Mouse (Mus musculus): ENCODE results near the gene Nup107. TPM values are rescaled to one million over a fixed set of nuclear protein-coding genes. Genes with fewer than 3 reads are reported as not detected.

The Nup107 gene
- polyA plus RNA-seq, 1 experiment, result 8.0 TPM

DNA sequence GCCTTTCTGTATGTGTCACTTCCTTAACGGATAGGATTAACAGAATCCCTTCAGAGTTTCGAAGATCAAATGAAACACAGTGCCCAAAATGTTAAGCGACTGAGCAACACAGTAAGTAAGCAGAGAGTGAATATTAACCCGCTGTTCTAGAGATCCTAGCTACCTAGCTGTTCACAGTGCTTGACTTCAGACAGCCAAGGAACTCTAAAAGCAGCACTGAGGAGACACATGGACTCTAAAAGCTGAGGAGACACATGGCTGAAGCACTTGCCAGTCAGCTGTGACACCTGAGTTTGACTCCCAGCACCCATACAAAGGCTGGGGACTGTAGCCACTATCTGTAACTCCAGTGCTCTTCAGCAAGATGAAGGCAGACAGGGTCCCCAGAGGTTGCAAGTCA is 36.5 kb upstream of the Nup107 start:
- 41% methylated on average over 4 of the region's 4 CpGs for WGBS
- no peak overlapping the region for H3K4me3 ChIP-seq (replicated peaks; ENCODE audit: extremely low read depth, low read depth, low read length)
- H3K4me1 ChIP-seq (ENCODE audit: control insufficient read depth, insufficient read depth, low read length), result peaks cover 59% of the 10 kb centered on the region
- no peak for TF ChIP-seq POLR2A (IDR thresholded peaks at IDR 0.05; ENCODE audit: borderline replicate concordance, extremely low read depth, low read depth, low read length)
- no peak for TF ChIP-seq CTCF (IDR thresholded peaks at IDR 0.05; ENCODE audit: insufficient read depth, low read length)
- no peak for DNase-seq

- 24% methylated on average over 4 of the region's 4 CpGs for WGBS
- H3K4me1 ChIP-seq (ENCODE audit: control insufficient read depth, insufficient read depth, low read length), result peaks cover 59% of the 10 kb centered on the region
- no peak for DNase-seq
- no peak for TF ChIP-seq CTCF (IDR thresholded peaks at IDR 0.05; ENCODE audit: insufficient read depth, low read length)
- no peak for TF ChIP-seq POLR2A (IDR thresholded peaks at IDR 0.05; ENCODE audit: borderline replicate concordance, extremely low read depth, low read depth, low read length)
- no peak overlapping the region for H3K4me3 ChIP-seq (replicated peaks; ENCODE audit: extremely low read depth, low read depth, low read length)
Observed at GRCm38 (mm10) chr10:117828536-117828935, 36.0 kb upstream of the Nup107 start.

GRCm38 (mm10) chr10:117824647-117825046 is 32.1 kb upstream of the Nup107 start:
- no peak for DNase-seq
- WGBS, result 55% methylated on average over 4 of the region's 4 CpGs
- peaks cover 42% of the 10 kb centered on the region for H3K4me1 ChIP-seq (ENCODE audit: control insufficient read depth, insufficient read depth, low read length)
- TF ChIP-seq CTCF (IDR thresholded peaks at IDR 0.05; ENCODE audit: insufficient read depth, low read length), result no peak
- TF ChIP-seq POLR2A (IDR thresholded peaks at IDR 0.05; ENCODE audit: borderline replicate concordance, extremely low read depth, low read depth, low read length), result no peak
- H3K4me3 ChIP-seq (replicated peaks; ENCODE audit: extremely low read depth, low read depth, low read length), result no peak overlapping the region

GRCm38 (mm10) chr10:117824139-117824538 is 31.6 kb upstream of the Nup107 start:
- peaks cover 37% of the 10 kb centered on the region for H3K4me1 ChIP-seq (ENCODE audit: control insufficient read depth, insufficient read depth, low read length)
- DNase-seq, result no peak
- H3K4me3 ChIP-seq (replicated peaks; ENCODE audit: extremely low read depth, low read depth, low read length), result no peak overlapping the region
- 22% methylated on average over 4 of the region's 4 CpGs for WGBS
- no peak for TF ChIP-seq POLR2A (IDR thresholded peaks at IDR 0.05; ENCODE audit: borderline replicate concordance, extremely low read depth, low read depth, low read length)
- peak; percentile 70 for TF ChIP-seq CTCF (IDR thresholded peaks at IDR 0.05; ENCODE audit: insufficient read depth, low read length)

DNA sequence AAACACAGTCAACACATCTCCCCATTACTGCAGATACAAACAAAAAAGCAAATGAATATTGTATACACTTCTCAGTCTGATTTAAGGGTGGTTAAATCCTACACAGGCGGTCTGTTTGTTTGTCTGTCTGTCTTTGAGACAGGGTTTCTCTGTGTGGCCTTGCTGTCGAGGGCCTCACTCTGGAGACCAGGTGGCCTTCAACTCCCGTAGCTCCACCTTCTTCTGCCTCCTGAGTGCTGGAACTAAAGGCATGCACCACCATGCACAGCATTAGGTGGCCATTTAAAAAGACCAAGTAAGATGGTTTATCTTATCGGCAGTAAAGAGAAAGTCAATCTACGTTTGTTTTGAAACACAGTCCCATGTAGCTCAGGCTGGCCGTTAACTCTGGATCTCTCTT is 30.8 kb upstream of the Nup107 start:
- H3K4me3 ChIP-seq (replicated peaks; ENCODE audit: extremely low read depth, low read depth, low read length), result no peak overlapping the region
- no peak for DNase-seq
- no peak for TF ChIP-seq CTCF (IDR thresholded peaks at IDR 0.05; ENCODE audit: insufficient read depth, low read length)
- TF ChIP-seq POLR2A (IDR thresholded peaks at IDR 0.05; ENCODE audit: borderline replicate concordance, extremely low read depth, low read depth, low read length), result no peak
- WGBS, result 64% methylated on average over 6 of the region's 6 CpGs
- H3K4me1 ChIP-seq (ENCODE audit: control insufficient read depth, insufficient read depth, low read length), result peaks cover 31% of the 10 kb centered on the region

DNA sequence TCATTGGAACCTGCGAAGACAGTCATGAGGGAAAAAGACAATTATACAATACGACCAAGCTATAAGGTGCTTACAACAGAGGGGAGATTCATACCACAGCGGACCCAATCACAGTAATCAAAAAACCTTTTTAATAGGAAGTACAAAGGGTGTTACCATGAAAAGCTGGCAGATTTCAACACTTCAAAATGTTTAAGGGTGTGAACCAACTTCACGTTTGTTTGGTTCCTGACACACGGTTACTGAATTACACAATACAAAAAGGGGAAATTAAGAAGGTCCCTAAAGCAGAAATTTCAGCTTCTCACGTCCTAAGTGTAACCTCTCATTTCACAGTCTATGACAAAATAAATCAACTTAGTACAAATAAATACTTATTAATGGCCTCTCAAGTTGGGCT is 26.1 kb upstream of the Nup107 start:
- peaks cover 3% of the 10 kb centered on the region; the same call in 1 of the 2 replicates for H3K4me1 ChIP-seq (ENCODE audit: control insufficient read depth, insufficient read depth, low read length)
- no peak overlapping the region for H3K4me3 ChIP-seq (replicated peaks; ENCODE audit: extremely low read depth, low read depth, low read length)
- 60% methylated on average over 6 of the region's 6 CpGs for WGBS
- no peak for DNase-seq
- TF ChIP-seq POLR2A (IDR thresholded peaks at IDR 0.05; ENCODE audit: borderline replicate concordance, extremely low read depth, low read depth, low read length) (no peak), CTCF (IDR thresholded peaks at IDR 0.05; ENCODE audit: insufficient read depth, low read length) (no peak)

- TF ChIP-seq POLR2A (IDR thresholded peaks at IDR 0.05; ENCODE audit: borderline replicate concordance, extremely low read depth, low read depth, low read length) (no peak), CTCF (IDR thresholded peaks at IDR 0.05; ENCODE audit: insufficient read depth, low read length) (no peak)
- WGBS, result 91% methylated on average over 6 of the region's 6 CpGs
- DNase-seq, result no peak
- H3K4me1 ChIP-seq (ENCODE audit: control insufficient read depth, insufficient read depth, low read length), result no peaks in the 10 kb centered on the region; the same call in 1 of the 2 replicates
- H3K4me3 ChIP-seq (replicated peaks; ENCODE audit: extremely low read depth, low read depth, low read length), result no peak overlapping the region
Observed at GRCm38 (mm10) chr10:117816721-117817120, 24.2 kb upstream of the Nup107 start.

DNA sequence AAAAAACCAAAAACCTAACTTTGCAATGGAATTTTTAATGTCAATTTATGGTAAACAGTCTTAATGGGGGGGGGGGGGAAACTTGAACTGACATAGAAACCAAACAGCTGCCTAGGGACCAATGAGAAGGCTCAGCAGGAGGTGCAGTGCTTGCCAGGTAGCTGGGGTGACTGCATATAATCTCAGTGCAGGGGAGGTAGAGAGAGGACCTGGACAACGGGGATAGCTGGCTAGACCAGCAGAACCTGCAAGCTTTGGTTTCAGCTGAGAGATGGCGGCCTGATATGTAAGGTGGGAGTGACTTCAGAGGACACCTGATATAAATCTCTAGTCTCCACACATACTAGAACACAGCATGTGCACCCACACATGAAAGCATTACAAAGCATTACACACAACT is 20.0 kb upstream of the Nup107 start:
- 88% methylated on average over 2 of the region's 2 CpGs for WGBS
- no peak overlapping the region for H3K4me3 ChIP-seq (replicated peaks; ENCODE audit: extremely low read depth, low read depth, low read length)
- H3K4me1 ChIP-seq (ENCODE audit: control insufficient read depth, insufficient read depth, low read length), result no peaks in the 10 kb centered on the region
- TF ChIP-seq POLR2A (IDR thresholded peaks at IDR 0.05; ENCODE audit: borderline replicate concordance, extremely low read depth, low read depth, low read length) (no peak), CTCF (IDR thresholded peaks at IDR 0.05; ENCODE audit: insufficient read depth, low read length) (no peak)
- DNase-seq, result no peak

GRCm38 (mm10) chr10:117811555-117811954 is 19.1 kb upstream of the Nup107 start:
- no peak overlapping the region for H3K4me3 ChIP-seq (replicated peaks; ENCODE audit: extremely low read depth, low read depth, low read length)
- TF ChIP-seq CTCF (IDR thresholded peaks at IDR 0.05; ENCODE audit: insufficient read depth, low read length) (no peak), POLR2A (IDR thresholded peaks at IDR 0.05; ENCODE audit: borderline replicate concordance, extremely low read depth, low read depth, low read length) (no peak)
- H3K4me1 ChIP-seq (ENCODE audit: control insufficient read depth, insufficient read depth, low read length), result no peaks in the 10 kb centered on the region
- DNase-seq, result no peak
- 91% methylated on average over 8 of the region's 8 CpGs for WGBS

GRCm38 (mm10) chr10:117810506-117810905 is 18.0 kb upstream of the Nup107 start:
- TF ChIP-seq CTCF (IDR thresholded peaks at IDR 0.05; ENCODE audit: insufficient read depth, low read length), result no peak
- TF ChIP-seq POLR2A (IDR thresholded peaks at IDR 0.05; ENCODE audit: borderline replicate concordance, extremely low read depth, low read depth, low read length), result no peak
- WGBS, result 83% methylated on average over 11 of the region's 11 CpGs
- Histone ChIP-seq H3K4me1 (ENCODE audit: control insufficient read depth, insufficient read depth, low read length) (no peaks in the 10 kb centered on the region), H3K4me3 (replicated peaks; ENCODE audit: extremely low read depth, low read depth, low read length) (no peak overlapping the region)
- no peak for DNase-seq

All from lung, adult 2 months (tissue).